10 mouse cellular contexts compared by ENCODE assay signal in genomic region chr8:26848955-26849684, GRCm38 (mm10).
A peak's percentile ranks its signal among the peaks of the same experiment; 100 is the strongest.
DNase-seq lines count a peak whose midpoint lies in the region; ATAC-seq and TF ChIP-seq lines count a peak whose summit lies in the region.
"Had no signal": no experiment of that assay in that cellular context is flagged by ENCODE, and none has a peak within 500 bp of the region (broad histone marks: within the 10 kb centered on the region; RNA-seq: fewer than 3 reads in every experiment).

No protein-coding gene starts in this region.

- H3K27ac ChIP-seq in neural tube, embryonic 13.5 days (replicated peaks) = peak overlapping the region; percentile 23; the same call in 1 of the 2 replicates
- 0 out of 2 replicates have a peak overlapping the region, but pooled peaks have one; percentile 27 for H3K27ac ChIP-seq in intestine, embryonic 15.5 days
- H3K27ac ChIP-seq in midbrain, postnatal 0 days (ENCODE audit: low read depth, low read length) = no peak overlapping the region
- H3K27ac ChIP-seq: liver, embryonic 13.5 days had no signal

- TF ChIP-seq CTCF in midbrain, postnatal 0 days (IDR thresholded peaks at IDR 0.05) = no peak

- no peak overlapping the region for H3K4me2 ChIP-seq in neural tube, embryonic 13.5 days
- H3K4me2 ChIP-seq in intestine, embryonic 15.5 days (replicated peaks) = peak overlapping the region; percentile 36
- no peak overlapping the region for H3K4me2 ChIP-seq in midbrain, postnatal 0 days (ENCODE audit: low read depth, low read length, poor library complexity, severe bottlenecking)
- H3K4me2 ChIP-seq: liver, embryonic 13.5 days had no signal

- H3K4me3 ChIP-seq in neural tube, embryonic 13.5 days = no peak overlapping the region
- H3K4me3 ChIP-seq in intestine, embryonic 15.5 days (replicated peaks) = no peak overlapping the region
- H3K4me3 ChIP-seq in midbrain, postnatal 0 days (ENCODE audit: low read depth, low read length) = no peak overlapping the region
- H3K4me3 ChIP-seq: liver, embryonic 13.5 days had no signal

- 75% methylated on average over 19 of the region's 19 CpGs for WGBS in neural tube, embryonic 13.5 days
- WGBS in intestine, embryonic 15.5 days = 43% methylated on average over 19 of the region's 19 CpGs
- 68% methylated on average over 19 of the region's 19 CpGs for WGBS in midbrain, postnatal 0 days

- H3K4me1 ChIP-seq in neural tube, embryonic 13.5 days (replicated peaks) = peaks cover 61% of the 10 kb centered on the region
- H3K4me1 ChIP-seq in intestine, embryonic 15.5 days (replicated peaks) = peaks cover 34% of the 10 kb centered on the region
- no peaks in the 10 kb centered on the region for H3K4me1 ChIP-seq in midbrain, postnatal 0 days (ENCODE audit: insufficient read depth, low read length)

- DNase-seq in gastrocnemius, adult 18-20 months (ENCODE audit: low spot score) = peak; percentile 35
- DNase-seq in gastrocnemius, postnatal 4 days (ENCODE audit: low spot score in 2 of 2) = no peak
- DNase-seq in neural tube, embryonic 10.5 days (ENCODE audit: extremely low spot score, low spot score) = no peak
- no peak for DNase-seq in thymus, adult 18-20 months
- DNase-seq in midbrain, postnatal 0 days (ENCODE audit: low spot score) = no peak
- DNase-seq in adrenal gland, adult 18-20 months (ENCODE audit: low spot score in 2 of 2) = no peak
- DNase-seq: gastrocnemius, postnatal 36 days; liver, embryonic 13.5 days had no signal

- ATAC-seq in neural tube, embryonic 13.5 days (ENCODE audit: low read depth) = no peak
- peak; percentile 34 for ATAC-seq in intestine, embryonic 15.5 days
- ATAC-seq in midbrain, postnatal 0 days (ENCODE audit: low FRiP score) = no peak

- no peak overlapping the region for H3K9ac ChIP-seq in neural tube, embryonic 13.5 days
- no peak overlapping the region for H3K9ac ChIP-seq in intestine, embryonic 15.5 days
- H3K9ac ChIP-seq in midbrain, postnatal 0 days (replicated peaks; ENCODE audit: low read length, poor library complexity, severe bottlenecking) = no peak overlapping the region
- H3K9ac ChIP-seq: liver, embryonic 13.5 days had no signal

- H3K36me3 ChIP-seq in neural tube, embryonic 13.5 days = no peaks in the 10 kb centered on the region
- no peaks in the 10 kb centered on the region for H3K36me3 ChIP-seq in intestine, embryonic 15.5 days
- no peaks in the 10 kb centered on the region for H3K36me3 ChIP-seq in midbrain, postnatal 0 days (ENCODE audit: insufficient read depth, low read length)
- H3K36me3 ChIP-seq: liver, embryonic 13.5 days had no signal

- H3K9me3 ChIP-seq in neural tube, embryonic 13.5 days = no peaks in the 10 kb centered on the region
- no peaks in the 10 kb centered on the region for H3K9me3 ChIP-seq in intestine, embryonic 15.5 days
- no peaks in the 10 kb centered on the region for H3K9me3 ChIP-seq in midbrain, postnatal 0 days (ENCODE audit: low read length)
- H3K9me3 ChIP-seq: liver, embryonic 13.5 days had no signal

- peaks cover 11% of the 10 kb centered on the region for H3K27me3 ChIP-seq in neural tube, embryonic 13.5 days
- no peaks in the 10 kb centered on the region for H3K27me3 ChIP-seq in intestine, embryonic 15.5 days (replicated peaks)
- H3K27me3 ChIP-seq in midbrain, postnatal 0 days (ENCODE audit: insufficient read depth, low read length) = no peaks in the 10 kb centered on the region
- H3K27me3 ChIP-seq: liver, embryonic 13.5 days had no signal
